Mouse (Mus musculus) neural tube, embryonic 15.5 days (tissue): Measurements from ENCODE around the gene Tfb2m. TPM values are rescaled to one million over a fixed set of nuclear protein-coding genes. Genes with fewer than 3 reads are reported as not detected.
A peak's percentile ranks its signal among the peaks of the same experiment; 100 is the strongest.

Experiments
- ATAC-seq: fragments of 200-750 bp; cut with Nextera tagmentation; 2 replicates; pipeline ENCODE4 v1.8.0; 2017; ENCODE audit warnings: mild to moderate bottlenecking, moderate TSS enrichment, moderate library complexity; ENCODE audit not compliant: low FRiP score
- H3K27ac ChIP-seq: fragments of 300-500 bp; sonication (generic); replicated peaks from 2 replicates; pipeline ENCODE4 v1.5.1; 2015; ENCODE audit warnings: mild to moderate bottlenecking, inconsistent platforms
- H3K27me3 ChIP-seq: fragments of 300-500 bp; sonication (generic); replicated peaks from 2 replicates; pipeline ENCODE4 v1.6.1; 2015; ENCODE audit warnings: inconsistent platforms
- H3K36me3 ChIP-seq: fragments of 300-500 bp; sonication (generic); 2 replicates; pipeline ENCODE4 v1.6.1; 2015; ENCODE audit warnings: inconsistent platforms
- H3K4me1 ChIP-seq: fragments of 300-500 bp; sonication (generic); 2 replicates; pipeline ENCODE4 v1.6.1; 2015; ENCODE audit warnings: inconsistent platforms
- H3K4me2 ChIP-seq: fragments of 300-500 bp; sonication (generic); 2 replicates; pipeline ENCODE4 v1.6.1; 2015; ENCODE audit warnings: inconsistent platforms, mild to moderate bottlenecking, moderate library complexity
- H3K4me3 ChIP-seq: fragments of 300-500 bp; sonication (generic); replicated peaks from 2 replicates; pipeline ENCODE4 v1.5.1; 2015; ENCODE audit warnings: mild to moderate bottlenecking, inconsistent platforms
- H3K9ac ChIP-seq: fragments of 300-500 bp; sonication (generic); replicated peaks from 2 replicates; pipeline ENCODE4 v1.6.1; 2015; ENCODE audit warnings: mild to moderate bottlenecking, inconsistent platforms
- H3K9me3 ChIP-seq: fragments of 300-500 bp; sonication (generic); replicated peaks from 2 replicates; pipeline ENCODE4 v1.6.1; 2016; ENCODE audit warnings: inconsistent platforms
- WGBS: fragments of 180-500 bp; shearing (Covaris S2); methylation state at CpG from one replicate; pipeline ENCODE4 v1.1.7; 2015; ENCODE audit warnings: mixed read lengths; 5-methylcytosine and 5-hydroxymethylcytosine counted together
- polyA plus RNA-seq: library from polyadenylated mRNA; unstranded; fragments of >200 nt; fragmentation: Nextera tagmentation; extraction: Ambion mirVana; gene quantifications from 2 replicates; pipeline ENCODE4 v1.2.1, GENCODE M21; 2015

Tfb2m gene
- polyA plus RNA-seq, 1 experiment from 2014 or later = 29.6 TPM

- Histone ChIP-seq H3K9ac (no peak overlapping the region), H3K27ac (no peak overlapping the region), H3K9me3 (no peaks in the 10 kb centered on the region), H3K27me3 (no peaks in the 10 kb centered on the region), H3K4me1 (peaks cover 8% of the 10 kb centered on the region), H3K4me2 (no peak overlapping the region), H3K36me3 (no peaks in the 10 kb centered on the region), H3K4me3 (no peak overlapping the region)
- ATAC-seq = no peak
- WGBS = 89% methylated on average over 3 of the region's 3 CpGs
Observed at GRCm38 (mm10) chr1:179556921-179557320, 10.9 kb upstream of the Tfb2m start.

GRCm38 (mm10) chr1:179553949-179554347 is 7.9 kb upstream of the Tfb2m start:
- WGBS = 80% methylated on average over 4 of the region's 4 CpGs
- H3K9me3 ChIP-seq = no peaks in the 10 kb centered on the region

DNA sequence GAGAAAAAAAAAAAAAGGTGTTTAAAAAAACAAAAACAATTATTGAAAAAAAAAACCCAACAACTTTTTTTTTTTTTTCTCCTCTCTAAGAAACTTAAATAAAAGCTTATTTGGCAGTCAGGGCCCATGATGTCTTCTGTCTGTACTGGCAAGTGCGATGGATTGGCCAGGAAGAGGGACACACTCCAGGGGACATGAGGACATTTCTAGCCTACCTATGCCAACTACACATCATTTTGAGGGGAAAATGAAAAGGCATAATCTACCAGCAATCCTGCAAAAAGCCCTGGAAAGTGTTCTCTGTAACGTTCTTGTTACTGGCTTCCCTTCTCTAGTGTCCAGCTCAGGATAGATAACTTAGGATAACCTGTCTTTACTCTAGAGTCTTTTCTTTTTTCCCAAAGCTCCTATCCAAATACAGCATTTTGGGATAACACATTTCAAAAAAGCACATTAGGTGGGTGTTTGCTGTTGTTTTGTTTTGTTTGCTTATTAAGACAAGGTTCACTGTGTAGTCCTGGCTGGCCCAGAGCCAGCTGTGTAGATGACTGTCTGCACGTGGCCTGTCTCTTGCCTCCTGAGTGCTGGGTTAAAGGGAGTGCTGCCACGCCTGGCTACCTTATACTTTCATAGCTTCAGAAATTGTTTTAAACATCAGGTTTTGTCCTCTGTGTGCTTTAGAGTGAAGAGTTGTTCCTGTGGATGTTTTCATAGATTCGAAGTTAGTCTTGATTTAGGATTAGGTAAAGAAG is 7.3 kb upstream of the Tfb2m start:
- H3K9me3 ChIP-seq = no peaks in the 10 kb centered on the region
- H3K4me2 ChIP-seq = no peak overlapping the region
- H3K4me1 ChIP-seq = peaks cover 13% of the 10 kb centered on the region
- ATAC-seq = no peak
- no peak overlapping the region for H3K27ac ChIP-seq
- no peaks in the 10 kb centered on the region for H3K36me3 ChIP-seq
- H3K27me3 ChIP-seq = no peaks in the 10 kb centered on the region
- 71% methylated on average over 5 of the region's 5 CpGs for WGBS
- no peak overlapping the region for H3K4me3 ChIP-seq
- H3K9ac ChIP-seq = no peak overlapping the region

More at GRCm38 (mm10) chr1:179553949-179554347, 7.9 kb upstream of the Tfb2m start:
- no peak overlapping the region for H3K9ac ChIP-seq
- H3K27me3 ChIP-seq = no peaks in the 10 kb centered on the region
- no peak overlapping the region for H3K27ac ChIP-seq
- no peak overlapping the region for H3K4me2 ChIP-seq
- H3K36me3 ChIP-seq = no peaks in the 10 kb centered on the region
- no peak for ATAC-seq
- no peak overlapping the region for H3K4me3 ChIP-seq
- H3K4me1 ChIP-seq = peaks cover 10% of the 10 kb centered on the region

- Histone ChIP-seq H3K4me1 (peaks cover 20% of the 10 kb centered on the region), H3K36me3 (no peaks in the 10 kb centered on the region), H3K27me3 (no peaks in the 10 kb centered on the region), H3K4me2 (no peak overlapping the region), H3K27ac (no peak overlapping the region), H3K4me3 (no peak overlapping the region), H3K9me3 (no peaks in the 10 kb centered on the region), H3K9ac (no peak overlapping the region)
- no peak for ATAC-seq
- 56% methylated on average over 7 of the region's 7 CpGs for WGBS
Observed at GRCm38 (mm10) chr1:179552751-179553150, 6.7 kb upstream of the Tfb2m start.

DNA sequence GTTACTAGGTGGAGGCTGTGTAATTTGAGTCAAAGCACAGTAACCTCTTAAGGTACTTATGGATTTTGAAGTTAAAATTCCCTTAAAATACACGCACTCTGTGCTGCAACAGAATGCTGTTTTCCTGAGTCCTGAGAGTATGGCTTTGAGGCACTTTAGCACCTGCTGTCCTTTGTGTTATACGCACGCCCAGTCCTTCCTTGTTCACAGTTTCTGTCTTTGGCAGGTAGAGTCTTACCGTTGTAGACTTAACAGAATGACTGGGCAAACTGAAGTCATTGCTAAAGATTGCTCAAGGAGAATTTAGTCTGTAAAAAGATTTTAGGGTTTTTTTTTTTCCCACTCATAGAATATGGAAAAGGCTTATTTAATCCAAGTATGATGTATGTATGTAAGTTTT is 5.9 kb upstream of the Tfb2m start:
- ATAC-seq = no peak
- Histone ChIP-seq H3K36me3 (no peaks in the 10 kb centered on the region), H3K9me3 (no peaks in the 10 kb centered on the region), H3K4me2 (no peak overlapping the region), H3K27me3 (no peaks in the 10 kb centered on the region), H3K4me1 (peaks cover 27% of the 10 kb centered on the region), H3K4me3 (no peak overlapping the region), H3K9ac (no peak overlapping the region), H3K27ac (no peak overlapping the region)
- WGBS = 90% methylated on average over 4 of the region's 4 CpGs

GRCm38 (mm10) chr1:179551336-179551735 is 5.3 kb upstream of the Tfb2m start:
- H3K4me3 ChIP-seq = no peak overlapping the region
- H3K9ac ChIP-seq = no peak overlapping the region
- no peaks in the 10 kb centered on the region for H3K36me3 ChIP-seq
- no peaks in the 10 kb centered on the region for H3K9me3 ChIP-seq
- ATAC-seq = no peak
- no peaks in the 10 kb centered on the region for H3K27me3 ChIP-seq
- 91% methylated on average over 3 of the region's 3 CpGs for WGBS
- no peak overlapping the region for H3K4me2 ChIP-seq
- peaks cover 27% of the 10 kb centered on the region for H3K4me1 ChIP-seq
- H3K27ac ChIP-seq = no peak overlapping the region

DNA sequence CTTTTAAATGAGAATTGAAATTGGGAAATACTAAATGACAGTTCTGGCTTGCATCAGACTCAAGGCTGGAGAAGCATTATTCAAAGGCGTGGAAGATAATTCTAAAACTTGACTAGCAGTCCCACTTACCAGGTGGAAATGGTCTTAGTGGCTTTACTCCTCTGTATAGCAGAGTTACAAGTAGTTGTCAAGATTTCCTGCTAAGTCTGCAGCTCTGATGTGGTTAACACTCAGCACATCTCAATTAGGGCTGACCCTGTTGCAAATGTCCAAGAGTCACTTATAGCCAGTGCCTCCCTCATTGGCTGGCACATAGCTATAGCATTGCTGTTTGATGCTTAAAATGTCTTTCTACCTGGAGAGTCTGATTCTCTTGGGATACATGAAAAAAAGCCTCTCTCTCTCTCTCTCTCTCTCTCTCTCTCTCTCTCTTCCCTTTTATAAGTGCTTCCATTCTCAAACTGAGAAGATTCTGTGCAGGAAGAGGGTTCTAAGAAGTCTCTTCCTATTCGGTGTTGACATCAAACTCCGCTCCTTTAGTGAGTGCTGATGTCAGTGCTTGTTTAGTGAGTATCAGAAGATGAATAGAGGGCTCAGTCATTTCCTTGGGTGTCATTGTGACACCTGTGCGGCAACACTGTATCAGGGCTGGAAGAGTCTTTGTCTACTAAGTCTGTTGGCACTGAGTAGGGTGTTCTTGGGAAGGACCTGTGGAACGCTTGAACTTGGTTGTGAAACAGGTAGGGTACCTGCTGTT is 3.1 kb upstream of the Tfb2m start:
- Histone ChIP-seq H3K9ac (no peak overlapping the region), H3K27ac (no peak overlapping the region), H3K36me3 (no peaks in the 10 kb centered on the region), H3K9me3 (no peaks in the 10 kb centered on the region), H3K4me2 (no peak overlapping the region), H3K27me3 (no peaks in the 10 kb centered on the region), H3K4me1 (peaks cover 41% of the 10 kb centered on the region), H3K4me3 (no peak overlapping the region)
- no peak for ATAC-seq
- WGBS = 94% methylated on average over 5 of the region's 5 CpGs

DNA sequence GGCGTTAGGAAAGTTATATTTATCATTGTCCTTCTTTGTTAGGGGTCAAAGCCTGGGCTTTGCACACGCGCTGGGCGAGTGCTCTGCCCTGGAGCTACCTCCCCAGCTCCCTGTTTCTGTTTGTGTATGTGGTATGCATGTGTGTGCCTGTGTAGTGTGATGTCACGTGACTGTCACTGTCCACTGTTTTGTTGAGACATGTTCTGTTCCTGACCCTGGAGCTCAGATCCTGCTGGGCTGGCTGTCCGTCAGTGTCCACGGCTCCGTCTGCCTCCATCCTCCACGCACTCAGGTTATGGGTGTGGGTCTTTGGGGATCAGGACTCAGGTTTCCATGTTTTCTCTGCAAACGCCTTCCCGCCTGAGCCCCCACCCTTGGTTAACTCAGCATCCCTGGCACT is 2.2 kb upstream of the Tfb2m start:
- 77% methylated on average over 11 of the region's 11 CpGs for WGBS

DNA sequence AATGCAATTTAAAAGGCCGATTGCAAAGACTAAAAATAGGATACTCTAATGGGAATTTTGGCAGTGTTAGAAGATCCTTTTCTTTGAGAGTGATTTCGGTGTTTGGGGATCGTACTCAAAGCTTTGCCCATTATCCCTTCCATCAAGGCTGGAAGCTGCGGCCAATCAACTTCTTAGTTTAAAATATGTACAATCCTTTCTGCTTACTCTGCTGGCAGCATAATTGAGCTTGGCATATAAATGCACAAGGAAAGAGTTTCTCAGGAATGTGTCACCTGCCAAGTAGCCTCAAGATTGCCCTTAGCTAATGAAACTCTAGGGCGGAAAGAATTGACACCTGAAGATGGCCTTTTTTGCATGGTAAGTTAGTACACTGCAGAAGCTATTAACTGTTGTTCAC is 1.1 kb upstream of the Tfb2m start:
- H3K9ac ChIP-seq = peak overlapping the region; percentile 77
- H3K27ac ChIP-seq = peak overlapping the region; percentile 97
- no peaks in the 10 kb centered on the region for H3K36me3 ChIP-seq
- H3K27me3 ChIP-seq = no peaks in the 10 kb centered on the region
- ATAC-seq = no peak
- H3K9me3 ChIP-seq = no peaks in the 10 kb centered on the region
- peaks cover 34% of the 10 kb centered on the region for H3K4me1 ChIP-seq
- 11% methylated on average over 5 of the region's 5 CpGs for WGBS
- peak overlapping the region; percentile 71 for H3K4me3 ChIP-seq
- peak overlapping the region; percentile 87 for H3K4me2 ChIP-seq

More for the DNA sequence above, 2.2 kb upstream of the Tfb2m start:
- H3K27me3 ChIP-seq = no peaks in the 10 kb centered on the region
- ATAC-seq = no peak
- H3K4me1 ChIP-seq = peaks cover 34% of the 10 kb centered on the region
- no peaks in the 10 kb centered on the region for H3K36me3 ChIP-seq
- peak overlapping the region; percentile 87 for H3K4me2 ChIP-seq
- no peaks in the 10 kb centered on the region for H3K9me3 ChIP-seq
- no peak overlapping the region for H3K9ac ChIP-seq
- H3K4me3 ChIP-seq = no peak overlapping the region
- H3K27ac ChIP-seq = no peak overlapping the region

GRCm38 (mm10) chr1:179546551-179546917 is 467 bp upstream of the Tfb2m start:
- Histone ChIP-seq H3K9me3 (no peaks in the 10 kb centered on the region), H3K4me2 (peak overlapping the region; percentile 87), H3K9ac (peak overlapping the region; percentile 77), H3K36me3 (peaks cover under 1% of the 10 kb centered on the region; the same call in 1 of the 2 replicates), H3K27ac (peak overlapping the region; percentile 97), H3K27me3 (no peaks in the 10 kb centered on the region), H3K4me1 (peaks cover 34% of the 10 kb centered on the region), H3K4me3 (peak overlapping the region; percentile 71)
- ATAC-seq = peak; percentile 79
- WGBS = under 1% methylated on average over 25 of the region's 44 CpGs

DNA sequence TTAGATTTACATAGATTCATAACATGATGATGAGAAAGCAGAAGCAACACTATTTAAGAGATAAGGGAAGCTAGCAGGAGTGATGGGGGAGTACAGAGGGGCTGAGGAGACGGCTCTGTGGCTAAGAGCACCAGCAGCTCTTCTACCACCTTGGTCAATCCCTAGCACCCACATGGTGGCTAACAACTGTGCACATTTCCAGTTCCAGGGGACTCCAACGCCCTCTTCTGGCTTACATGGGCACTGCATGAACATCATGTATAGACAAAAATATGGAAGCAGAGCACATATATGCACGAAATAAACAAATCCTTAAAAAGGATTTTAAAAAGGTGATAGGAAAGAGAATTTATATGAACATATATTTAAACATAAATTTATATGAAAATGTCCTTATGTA is 4.6 kb downstream of the Tfb2m start:
- ATAC-seq = no peak
- Histone ChIP-seq H3K4me2 (no peak overlapping the region), H3K9ac (no peak overlapping the region), H3K9me3 (no peaks in the 10 kb centered on the region), H3K27me3 (no peaks in the 10 kb centered on the region), H3K4me3 (no peak overlapping the region), H3K27ac (no peak overlapping the region), H3K4me1 (peaks cover 15% of the 10 kb centered on the region), H3K36me3 (peaks cover 35% of the 10 kb centered on the region)
- WGBS = 65% methylated on average over 3 of the region's 3 CpGs

- Histone ChIP-seq H3K4me1 (peaks cover 7% of the 10 kb centered on the region), H3K36me3 (peaks cover 40% of the 10 kb centered on the region), H3K4me2 (no peak overlapping the region), H3K9ac (no peak overlapping the region), H3K4me3 (no peak overlapping the region), H3K27me3 (no peaks in the 10 kb centered on the region), H3K9me3 (no peaks in the 10 kb centered on the region), H3K27ac (no peak overlapping the region)
- 92% methylated on average over 3 of the region's 3 CpGs for WGBS
- ATAC-seq = no peak
Observed at GRCm38 (mm10) chr1:179539887-179540286, 6.2 kb downstream of the Tfb2m start.
